Mouse (Mus musculus) ES-E14 (cell line): ENCODE measurements around the gene Nipa2.

Source experiments
- ZC3H11A ChIP-seq: IDR thresholded peaks from 2 replicates; pipeline ENCODE4 v1.6.1; 2012; ENCODE audit warnings: low read depth, mild to moderate bottlenecking, inconsistent platforms, low read length, borderline replicate concordance
- ZNF384 ChIP-seq: IDR thresholded peaks from 2 replicates; pipeline ENCODE4 v1.6.1; 2012; ENCODE audit warnings: low read depth, low read length, inconsistent platforms

DNA sequence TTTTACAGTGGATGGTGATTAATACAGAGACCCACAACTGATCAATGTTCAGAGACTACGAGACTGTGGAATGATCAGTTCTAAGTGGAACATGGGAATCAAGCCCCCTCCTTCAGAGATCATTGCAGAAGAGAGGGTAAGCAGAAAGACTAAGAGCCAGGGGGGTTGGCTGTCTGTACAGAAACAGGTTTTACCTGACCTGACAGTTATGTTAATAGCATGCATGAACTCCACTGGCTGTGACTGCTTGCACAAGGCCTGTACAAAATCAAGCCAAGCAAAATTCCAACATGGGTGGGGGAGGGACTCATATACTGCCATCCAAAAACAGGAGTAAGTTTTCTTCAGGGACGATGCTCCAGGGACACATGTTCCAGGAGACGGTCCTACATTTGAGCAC is 28.9 kb upstream of the Nipa2 start:
- TF ChIP-seq ZNF384 (no peak), ZC3H11A (no peak)
